Mouse (Mus musculus) brain, embryonic 14.5 days (tissue): ENCODE data around the gene Adipoq. TPM values are rescaled to one million over a fixed set of nuclear protein-coding genes. Genes with fewer than 3 reads are reported as not detected.

Experiments
- DNase-seq: peaks from one replicate; pipeline ENCODE4 v3.0.0-alpha.2; 2011; ENCODE audit warnings: low read depth
- CTCF ChIP-seq: fragments of 200-500 bp; IDR thresholded peaks from 2 replicates; pipeline ENCODE4 v1.5.1; 2012; ENCODE audit warnings: inconsistent platforms, mild to moderate bottlenecking, moderate library complexity, borderline replicate concordance; ENCODE audit not compliant: insufficient read depth, insufficient read length; ENCODE audit errors: extremely low read depth
- POLR2A ChIP-seq: fragments of 200-500 bp; IDR thresholded peaks from 2 replicates; pipeline ENCODE4 v1.6.1; 2012; ENCODE audit warnings: mild to moderate bottlenecking, inconsistent platforms, borderline replicate concordance; ENCODE audit not compliant: poor library complexity, insufficient read depth, insufficient read length, severe bottlenecking; ENCODE audit errors: extremely low read depth
- polyA plus RNA-seq: library from polyadenylated mRNA; depleted of rRNA; stranded (reverse); fragments of >200 nt; gene quantifications from 2 replicates; pipeline ENCODE4 v1.2.3, GENCODE M21; 2012

Gene Adipoq
- polyA plus RNA-seq, 1 experiment = 0.08 TPM

DNA sequence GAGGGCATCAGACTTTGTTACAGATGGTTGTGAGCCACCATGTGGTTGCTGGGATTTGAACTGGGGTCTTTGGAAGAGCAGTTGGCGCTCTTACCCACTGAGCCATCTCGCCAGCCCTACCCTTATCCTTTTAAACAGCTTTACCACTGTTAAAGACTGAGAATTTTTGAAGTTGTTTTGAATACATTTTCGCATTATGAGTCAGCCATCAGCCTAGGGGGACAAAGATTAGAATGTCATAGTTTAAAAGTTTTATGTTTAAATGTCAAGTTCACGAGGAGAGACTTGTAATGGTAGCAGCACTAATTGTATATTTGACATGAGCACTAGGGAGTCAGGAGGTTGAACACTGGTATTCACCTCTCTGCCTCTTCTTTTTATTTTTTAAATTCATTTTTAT lies 23.2 kb upstream of the Adipoq start:
- no peak for TF ChIP-seq POLR2A
- TF ChIP-seq CTCF = no peak
- DNase-seq = no peak

GRCm38 (mm10) chr16:23124398-23124797 lies 21.9 kb upstream of the Adipoq start:
- DNase-seq = no peak
- TF ChIP-seq CTCF (no peak), POLR2A (no peak)

DNA sequence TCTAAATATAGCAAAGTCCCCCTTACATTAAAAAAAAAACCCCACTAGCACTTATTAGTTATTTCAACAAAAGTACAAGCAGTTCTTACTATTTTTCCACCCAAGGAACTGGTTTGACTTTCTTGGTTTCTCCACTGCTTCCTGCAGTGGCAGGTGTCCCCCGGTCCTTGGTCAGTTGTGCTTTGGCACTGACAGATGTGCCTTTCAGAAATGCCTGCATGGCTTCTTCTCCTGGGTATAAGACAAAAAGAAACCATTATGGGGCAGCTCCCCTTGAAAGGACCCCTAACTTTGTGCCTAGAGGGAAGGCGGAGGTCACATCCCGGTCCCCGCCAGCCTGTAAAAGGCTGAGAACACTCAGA lies 19.0 kb upstream of the Adipoq start:
- no peak for TF ChIP-seq CTCF
- TF ChIP-seq POLR2A = no peak

DNA sequence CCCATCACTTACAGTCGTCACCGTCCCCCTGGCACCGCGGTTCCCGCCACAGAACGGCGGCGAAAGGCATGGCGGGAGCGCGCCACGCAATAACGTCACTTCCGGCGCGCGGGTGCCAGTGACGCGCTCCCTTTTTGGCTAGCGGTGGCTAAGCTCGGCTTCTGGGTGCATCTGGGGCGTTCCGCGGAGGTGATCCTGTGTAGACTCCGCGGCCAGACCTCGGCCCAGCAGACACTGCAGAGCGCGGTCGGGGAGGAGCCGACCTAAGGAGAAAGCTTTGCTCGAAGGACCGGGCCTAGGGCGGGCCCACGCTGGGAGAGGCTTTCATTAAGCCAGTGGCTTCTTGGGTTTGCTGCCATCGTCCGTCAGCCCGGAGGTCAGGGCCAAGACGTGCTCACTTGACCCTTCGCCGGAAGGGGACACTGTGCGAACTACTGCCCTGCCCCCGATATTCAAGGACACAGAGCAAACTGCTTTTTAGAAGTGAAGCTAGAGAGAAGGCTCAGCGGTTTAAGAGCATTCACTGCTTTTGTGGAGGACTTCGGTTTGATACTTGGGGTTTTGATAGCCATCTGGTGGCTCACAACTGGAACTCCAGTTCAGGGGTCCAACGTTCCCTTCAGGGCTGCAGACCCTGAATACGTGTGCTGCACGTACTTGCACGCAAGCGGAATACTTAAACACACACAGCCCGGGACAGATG lies 18.5 kb upstream of the Adipoq start, which contains the start of gene Rfc4:
TSS of gene Rfc4 (minus strand) at position 65 of the 703 bp plus-strand sequence.
- peak; percentile 95 for DNase-seq
- TF ChIP-seq CTCF (peak; percentile 50; the same call in 1 of the 2 replicates), POLR2A (peak; percentile 78; the same call in 1 of the 2 replicates)

More for the DNA sequence above, 19.0 kb upstream of the Adipoq start:
- DNase-seq = no peak

- no peak for DNase-seq
- no peak for TF ChIP-seq CTCF
- TF ChIP-seq POLR2A = no peak
Measured at GRCm38 (mm10) chr16:23130303-23130702, 16.0 kb upstream of the Adipoq start.

- no peak for DNase-seq
- TF ChIP-seq CTCF (no peak), POLR2A (no peak)
Measured at GRCm38 (mm10) chr16:23132336-23132735, 14.0 kb upstream of the Adipoq start.

DNA sequence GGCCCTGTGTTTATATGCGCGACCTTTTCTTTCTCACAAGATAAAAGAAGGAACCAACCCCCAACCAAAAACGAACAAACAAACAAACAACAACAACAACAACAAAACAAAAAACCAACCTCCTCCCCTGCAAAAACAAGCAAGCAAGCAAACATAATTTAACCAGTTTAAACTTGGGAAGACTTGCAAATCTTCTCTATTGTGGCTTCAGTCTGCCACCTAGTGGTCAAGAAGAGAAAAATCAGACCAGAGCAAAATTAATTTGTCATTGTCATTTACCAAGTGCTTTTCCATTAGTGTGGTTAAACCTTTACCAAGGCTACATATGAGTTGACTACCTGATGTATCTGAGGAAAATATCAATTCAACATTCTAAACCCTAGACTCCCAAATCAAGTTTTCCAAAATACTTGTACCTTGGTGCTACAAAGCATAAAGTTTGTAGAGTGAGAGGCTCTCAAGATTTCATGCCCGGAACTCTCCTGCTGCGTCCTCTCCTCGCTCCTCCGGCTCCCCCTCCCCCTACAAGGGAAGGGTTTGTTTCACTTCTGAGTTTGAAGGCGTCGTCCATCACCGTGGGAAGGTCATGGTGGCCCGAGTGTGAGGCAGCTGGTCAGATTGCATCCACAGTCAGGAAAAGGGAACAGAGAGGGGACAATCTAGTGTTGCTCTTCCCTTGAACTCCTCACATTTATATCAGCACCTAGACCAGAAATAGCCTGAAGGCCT lies 10.8 kb upstream of the Adipoq start:
- TF ChIP-seq CTCF (peak; percentile 32; the same call in 1 of the 2 replicates), POLR2A (no peak)
- DNase-seq = peak; percentile 84

DNA sequence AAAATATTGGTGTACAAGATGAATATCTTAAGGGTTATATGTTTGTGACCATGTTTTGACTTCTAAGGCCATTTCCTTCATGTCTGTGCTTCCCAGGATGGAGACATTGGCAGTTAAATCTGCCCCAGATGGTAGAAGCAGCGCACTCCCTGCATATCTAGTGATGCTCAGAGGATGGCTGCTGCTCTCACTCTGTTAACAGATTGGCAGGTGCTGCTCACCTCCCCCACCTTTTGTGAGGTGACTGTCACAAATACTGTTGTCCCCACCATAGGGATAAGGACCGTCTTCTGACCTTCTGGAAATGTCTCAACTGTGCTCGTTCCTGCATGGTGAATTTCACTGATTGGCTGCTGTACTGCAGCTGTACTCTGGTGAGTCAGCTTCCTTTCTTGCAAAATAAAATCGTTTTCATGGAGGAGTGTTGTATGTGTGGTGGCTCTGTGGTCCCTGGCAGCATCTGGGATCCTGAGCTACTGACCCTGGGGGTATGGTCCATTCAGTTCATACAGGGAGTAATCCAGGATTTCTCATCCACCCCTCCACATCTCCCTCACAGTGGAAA lies 9.8 kb upstream of the Adipoq start:
- no peak for TF ChIP-seq CTCF
- no peak for TF ChIP-seq POLR2A
- DNase-seq = no peak

- no peak for DNase-seq
- TF ChIP-seq CTCF (no peak), POLR2A (no peak)
Measured at GRCm38 (mm10) chr16:23140911-23141310, 5.4 kb upstream of the Adipoq start.

- DNase-seq = no peak
- no peak for TF ChIP-seq CTCF
- no peak for TF ChIP-seq POLR2A
Measured at GRCm38 (mm10) chr16:23144326-23144725, 2.0 kb upstream of the Adipoq start.

- no peak for DNase-seq
- TF ChIP-seq CTCF (no peak), POLR2A (no peak)
Measured at GRCm38 (mm10) chr16:23145211-23145610, 1.1 kb upstream of the Adipoq start.
